Mouse (Mus musculus) limb, embryonic 14.5 days (tissue): ENCODE measurements around the gene Xkr7. TPM values are rescaled to one million over a fixed set of nuclear protein-coding genes. Genes with fewer than 3 reads are reported as not detected.

Experiments used
- ATAC-seq: fragments of 200-750 bp; cut with Nextera tagmentation; 2 replicates; pipeline ENCODE4 v1.8.0; 2017; ENCODE audit warnings: low read depth, moderate number of reproducible peaks, moderate TSS enrichment; ENCODE audit not compliant: low FRiP score
- DNase-seq: peaks from one replicate; pipeline ENCODE4 v3.0.0-alpha.2; 2015; ENCODE audit warnings: low spot score
- H3K27ac ChIP-seq: fragments of 300-500 bp; sonication (generic); replicated peaks from 2 replicates; pipeline ENCODE4 v1.5.1; 2014; ENCODE audit warnings: low read depth, mild to moderate bottlenecking, low read length, moderate library complexity, mixed read lengths
- H3K27me3 ChIP-seq: fragments of 300-500 bp; sonication (generic); 2 replicates; pipeline ENCODE4 v1.6.1; 2014; ENCODE audit warnings: low read length, mixed read lengths; ENCODE audit not compliant: control insufficient read depth, insufficient read depth
- H3K36me3 ChIP-seq: fragments of 300-500 bp; sonication (generic); 2 replicates; pipeline ENCODE4 v1.6.1; 2014; ENCODE audit warnings: mild to moderate bottlenecking, low read length, moderate library complexity, mixed read lengths; ENCODE audit not compliant: control insufficient read depth, insufficient read depth
- H3K4me1 ChIP-seq: fragments of 300-500 bp; sonication (generic); 2 replicates; pipeline ENCODE4 v1.6.1; 2014; ENCODE audit warnings: antibody characterized with exemption, low read length, mixed read lengths; ENCODE audit not compliant: control insufficient read depth, insufficient read depth
- H3K4me2 ChIP-seq: fragments of 300-500 bp; sonication (generic); replicated peaks from 2 replicates; pipeline ENCODE4 v1.6.1; 2014; ENCODE audit warnings: low read depth, mild to moderate bottlenecking, low read length, moderate library complexity; ENCODE audit not compliant: severe bottlenecking
- H3K4me3 ChIP-seq: fragments of 300-500 bp; sonication (generic); replicated peaks from 2 replicates; pipeline ENCODE4 v1.5.1; 2014; ENCODE audit warnings: low read length
- H3K9ac ChIP-seq: fragments of 300-500 bp; sonication (generic); 2 replicates; pipeline ENCODE4 v1.6.1; 2014; ENCODE audit warnings: mild to moderate bottlenecking, low read depth, low read length, moderate library complexity; ENCODE audit not compliant: severe bottlenecking
- H3K9me3 ChIP-seq: fragments of 300-500 bp; sonication (generic); 2 replicates; pipeline ENCODE4 v1.6.1; 2016; ENCODE audit warnings: low read length; ENCODE audit not compliant: control insufficient read depth
- POLR2A ChIP-seq: fragments of 200-500 bp; IDR thresholded peaks from 2 replicates; pipeline ENCODE4 v1.8.0; 2012; ENCODE audit warnings: inconsistent platforms, mild to moderate bottlenecking, moderate library complexity, borderline replicate concordance; ENCODE audit not compliant: insufficient read depth, insufficient read length; ENCODE audit errors: extremely low read depth
- WGBS: fragments of 180-500 bp; shearing (Covaris S2); extraction: QIAGEN DNeasy Blood & Tissue Kit; methylation state at CpG from one replicate; pipeline ENCODE4 v1.1.7; 2014; 5-methylcytosine and 5-hydroxymethylcytosine counted together
- polyA plus RNA-seq, 2 experiments: library from polyadenylated mRNA; depleted of rRNA in 1 of 2; stranded (reverse) in 1 of 2; unstranded in 1 of 2; fragments of >200 nt; fragmentation: Nextera tagmentation in 1 of 2; extraction: Ambion mirVana in 1 of 2; gene quantifications; 2 replicates each; pipeline versions ENCODE4 v1.2.1 to v1.2.3; 2012 to 2014

The Xkr7 gene
- polyA plus RNA-seq, 2 experiments, result 0.03 TPM; not detected in 1

GRCm38 (mm10) chr2:153083275-153083674, 51.6 kb downstream of the Xkr7 start:
- no peak for TF ChIP-seq POLR2A
- Histone ChIP-seq H3K9me3 (no peaks in the 10 kb centered on the region), H3K36me3 (no peaks in the 10 kb centered on the region), H3K27ac (no peak overlapping the region), H3K4me3 (no peak overlapping the region), H3K4me2 (no peak overlapping the region), H3K9ac (no peak overlapping the region), H3K27me3 (no peaks in the 10 kb centered on the region), H3K4me1 (no peaks in the 10 kb centered on the region)
- ATAC-seq (no peak), DNase-seq (no peak)
- WGBS, result 82% methylated on average over 8 of the region's 8 CpGs

- no peaks in the 10 kb centered on the region for H3K36me3 ChIP-seq
- no peak overlapping the region for H3K4me2 ChIP-seq
- H3K9ac ChIP-seq, result no peak overlapping the region
- no peak overlapping the region for H3K4me3 ChIP-seq
- TF ChIP-seq POLR2A, result no peak
- DNase-seq (no peak), ATAC-seq (no peak)
- no peaks in the 10 kb centered on the region for H3K4me1 ChIP-seq
- H3K9me3 ChIP-seq, result no peaks in the 10 kb centered on the region
- no peak overlapping the region for H3K27ac ChIP-seq
- no peaks in the 10 kb centered on the region for H3K27me3 ChIP-seq
- 71% methylated on average over 4 of the region's 4 CpGs for WGBS
Observed at GRCm38 (mm10) chr2:153083824-153084223, 52.2 kb downstream of the Xkr7 start.

- Histone ChIP-seq H3K27ac (no peak overlapping the region), H3K4me2 (no peak overlapping the region), H3K4me3 (no peak overlapping the region), H3K27me3 (no peaks in the 10 kb centered on the region), H3K36me3 (no peaks in the 10 kb centered on the region), H3K9ac (no peak overlapping the region), H3K4me1 (no peaks in the 10 kb centered on the region), H3K9me3 (no peaks in the 10 kb centered on the region)
- 64% methylated on average over 7 of the region's 7 CpGs for WGBS
- DNase-seq (no peak), ATAC-seq (no peak)
- TF ChIP-seq POLR2A, result no peak
Observed at GRCm38 (mm10) chr2:153084261-153084976, 52.8 kb downstream of the Xkr7 start.

GRCm38 (mm10) chr2:153085556-153085955, 53.9 kb downstream of the Xkr7 start:
- DNase-seq (no peak), ATAC-seq (no peak)
- Histone ChIP-seq H3K36me3 (no peaks in the 10 kb centered on the region), H3K27ac (no peak overlapping the region), H3K9me3 (no peaks in the 10 kb centered on the region), H3K27me3 (no peaks in the 10 kb centered on the region), H3K4me1 (no peaks in the 10 kb centered on the region), H3K9ac (no peak overlapping the region), H3K4me2 (no peak overlapping the region), H3K4me3 (no peak overlapping the region)
- 86% methylated on average over 6 of the region's 6 CpGs for WGBS
- no peak for TF ChIP-seq POLR2A

- Histone ChIP-seq H3K36me3 (no peaks in the 10 kb centered on the region), H3K4me1 (no peaks in the 10 kb centered on the region), H3K4me2 (no peak overlapping the region), H3K4me3 (no peak overlapping the region), H3K9me3 (no peaks in the 10 kb centered on the region), H3K27me3 (no peaks in the 10 kb centered on the region), H3K27ac (no peak overlapping the region), H3K9ac (no peak overlapping the region)
- WGBS, result 85% methylated on average over 4 of the region's 4 CpGs
- no peak for TF ChIP-seq POLR2A
- ATAC-seq, result no peak
- no peak for DNase-seq
Observed at GRCm38 (mm10) chr2:153086166-153086565, 54.5 kb downstream of the Xkr7 start.
